Mouse (Mus musculus) kidney, postnatal 14 days (tissue): ENCODE measurements around the gene Stox1.
A peak's percentile ranks its signal among the peaks of the same experiment; 100 is the strongest.

Experiments used
- DNase-seq: peaks from one replicate; pipeline ENCODE4 v3.0.0; 2022; ENCODE audit warnings: mixed read lengths

Stox1 gene

DNA sequence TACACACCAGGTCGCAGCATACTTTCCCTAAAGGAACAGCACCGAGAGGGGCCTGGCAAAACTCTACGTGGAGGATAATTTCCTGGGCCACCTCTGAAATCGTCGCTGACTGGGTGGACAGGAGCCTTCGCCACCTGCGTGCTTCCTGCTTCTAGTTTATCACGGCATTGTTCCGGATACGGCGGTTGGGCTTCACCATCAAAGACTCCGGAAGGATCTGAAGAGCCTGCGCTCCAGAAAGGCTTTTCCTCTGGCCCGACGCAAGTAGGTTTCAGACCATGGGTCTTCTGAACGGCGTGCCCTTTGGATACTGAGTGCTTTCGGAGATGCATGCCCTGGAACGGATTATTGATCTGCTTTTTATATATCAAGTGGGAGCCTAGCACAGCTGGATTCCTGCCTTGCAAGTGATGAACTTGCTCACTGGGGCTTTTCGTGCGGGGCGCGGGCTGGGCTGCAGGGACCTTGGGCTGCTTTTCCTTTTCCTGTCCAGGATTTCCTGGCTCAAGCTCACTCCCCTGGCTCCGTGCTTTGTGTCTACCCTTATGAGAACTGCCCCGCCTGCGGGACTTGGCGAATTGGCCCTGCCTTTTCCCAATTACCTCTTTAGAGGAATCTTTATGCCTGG is 60.9 kb downstream of the Stox1 start:
- peak; percentile 76 for DNase-seq

- DNase-seq = no peak
Observed at GRCm38 (mm10) chr10:62664171-62664570, 61.8 kb downstream of the Stox1 start.

DNA sequence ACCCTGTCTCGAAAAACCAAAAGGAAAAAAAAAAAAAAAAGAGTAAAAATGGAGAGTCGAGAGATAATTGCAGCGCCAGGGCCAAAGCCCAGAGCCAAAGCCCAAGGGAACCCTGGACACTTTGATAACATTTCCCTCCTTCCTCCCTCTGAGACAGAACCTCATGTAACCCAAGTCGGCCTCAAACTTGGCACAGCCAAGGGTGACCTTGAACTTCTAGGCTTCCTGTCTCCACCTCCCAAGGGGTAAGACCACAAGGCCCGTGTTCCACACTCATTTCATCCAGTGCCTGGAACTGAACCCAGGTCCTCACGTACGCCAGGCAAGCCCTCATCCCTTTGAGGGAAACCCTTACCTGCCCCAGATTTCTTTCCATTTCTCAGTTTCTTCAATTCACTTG is 69.2 kb downstream of the Stox1 start:
- DNase-seq = no peak

- no peak for DNase-seq
Observed at GRCm38 (mm10) chr10:62651961-62652360, 74.0 kb downstream of the Stox1 start.

DNA sequence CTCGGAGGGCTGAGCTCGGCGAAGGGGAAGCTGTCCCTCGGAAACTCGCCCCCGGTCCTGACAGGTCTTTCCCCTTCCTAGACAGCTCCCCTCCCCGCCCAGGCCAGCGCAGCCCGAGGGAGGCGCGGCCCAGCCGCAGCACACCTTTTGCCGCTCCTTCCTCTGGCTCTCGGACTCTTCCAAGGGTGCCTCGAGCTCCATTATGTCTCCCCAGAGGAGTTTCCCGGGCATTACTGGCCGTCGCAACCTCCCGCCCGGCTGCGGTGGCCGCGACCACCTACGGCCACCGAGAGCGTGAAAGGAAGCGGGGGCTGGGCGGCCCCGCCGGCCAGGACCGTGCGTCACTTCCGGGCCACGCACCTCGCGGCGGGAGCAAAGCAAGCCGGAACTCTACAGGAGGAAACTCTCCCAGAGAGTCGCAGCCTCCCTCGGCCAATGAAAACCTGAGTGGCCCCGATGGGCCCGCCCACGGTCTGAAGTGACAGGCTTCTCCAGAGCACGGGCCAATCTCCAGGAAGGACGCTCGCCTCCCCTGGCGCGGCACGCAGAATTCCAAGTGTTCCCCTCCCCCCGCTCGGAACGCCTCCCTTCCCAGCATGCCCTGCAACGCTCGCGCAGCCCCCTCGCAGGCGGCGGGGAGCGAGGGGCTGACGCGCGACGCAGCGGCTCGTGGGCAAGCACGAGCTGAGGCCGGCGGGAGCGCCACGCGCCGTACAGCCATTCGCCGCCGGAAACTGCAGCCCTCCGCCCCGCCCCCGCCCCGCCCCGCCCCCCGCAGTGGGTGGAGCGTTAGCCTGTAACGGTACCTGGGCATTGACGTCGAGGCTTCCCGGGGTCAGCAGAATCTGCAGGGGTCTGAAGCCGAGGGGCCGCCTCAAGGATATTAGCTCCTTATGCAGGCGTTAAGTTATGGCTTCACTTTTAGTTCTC is 74.8 kb downstream of the Stox1 start, which contains the start of gene Ddx50:
Gene Ddx50, minus strand, starts transcription at position 338 of the 930 bp plus-strand sequence.
- DNase-seq = peak; percentile 99

- no peak for DNase-seq
Observed at GRCm38 (mm10) chr10:62650358-62650782, 75.6 kb downstream of the Stox1 start.
